In genomic region chr3:35168676-35169075, GRCm38 (mm10) we compare ENCODE assay signal across 26 mouse cellular contexts.
DNase-seq lines count a peak whose midpoint lies in the region; TF ChIP-seq lines count a peak whose summit lies in the region.
"Had no signal": no experiment of that assay in that cellular context is flagged by ENCODE, and none has a peak within 500 bp of the region (broad histone marks: within the 10 kb centered on the region; RNA-seq: fewer than 3 reads in every experiment).

No protein-coding gene starts in this region.

- WGBS in liver, adult 2 months, result 9% methylated on average over 1 of the region's 1 CpGs

- H3K36me3 ChIP-seq in liver, adult 2 months (ENCODE audit: control insufficient read depth, insufficient read depth, low read length), result no peaks in the 10 kb centered on the region
- H3K36me3 ChIP-seq: forebrain, embryonic 10.5 days; G1E; heart, embryonic 12.5 days; heart, embryonic 15.5 days; hindbrain, embryonic 10.5 days; hindbrain, embryonic 13.5 days had no signal

- no peaks in the 10 kb centered on the region for H3K79me2 ChIP-seq in liver, adult 2 months (ENCODE audit: control insufficient read depth, insufficient read depth, low read length)

- H3K27ac ChIP-seq in liver, adult 2 months (replicated peaks; ENCODE audit: insufficient read depth, low read depth, low read length), result no peak overlapping the region
- H3K27ac ChIP-seq: forebrain, embryonic 10.5 days; gastrocnemius, adult 2 months; heart, embryonic 15.5 days; hindbrain, embryonic 10.5 days; hindbrain, embryonic 13.5 days had no signal

- no peak overlapping the region for H3K4me3 ChIP-seq in liver, adult 2 months (ENCODE audit: insufficient read depth, low read depth, low read length)
- H3K4me3 ChIP-seq: forebrain, embryonic 10.5 days; gastrocnemius, adult 2 months; heart, embryonic 12.5 days; heart, embryonic 15.5 days; hindbrain, embryonic 10.5 days; hindbrain, embryonic 13.5 days had no signal

- no peak overlapping the region for H3K9ac ChIP-seq in liver, adult 2 months (ENCODE audit: low read depth, low read length)
- H3K9ac ChIP-seq: forebrain, postnatal 0 days; heart, embryonic 12.5 days; heart, embryonic 15.5 days; hindbrain, embryonic 13.5 days had no signal

- H3K27me3 ChIP-seq in liver, adult 2 months (ENCODE audit: control insufficient read depth, insufficient read depth, low read length), result no peaks in the 10 kb centered on the region
- H3K27me3 ChIP-seq: CH12.LX; heart, embryonic 12.5 days; heart, embryonic 15.5 days; hindbrain, embryonic 13.5 days had no signal

- TF ChIP-seq POLR2A in liver, adult 2 months (IDR thresholded peaks at IDR 0.05; ENCODE audit: extremely low read depth, insufficient read depth, low read length), result no peak

- DNase-seq in liver, adult 2 months (ENCODE audit: extremely low read depth, low read depth, low spot score), result peak; percentile 77
- no peak for DNase-seq in liver
- DNase-seq in Muller cell, postnatal 12 days (ENCODE audit: inconsistent ontology term), result peak; percentile 11
- DNase-seq in lung, postnatal 10 days, result peak; percentile 4
- peak; percentile 61 for DNase-seq in lung, postnatal 36 days
- DNase-seq in spleen, postnatal 4 days (ENCODE audit: low spot score in 2 of 2), result no peak
- DNase-seq in layer of hippocampus, postnatal 36 days, result no peak
- DNase-seq: adrenal gland, adult 8-10 months; adrenal gland, postnatal 36 days; B cell, adult 2 months; cerebellum, adult 18-20 months; cerebellum, adult 9-10 months; cerebellum, postnatal 14 days; forebrain, postnatal 0 days; gastrocnemius, adult 2 months; gastrocnemius, postnatal 14 days; heart, adult 11 months; heart, postnatal 10 days; heart, postnatal 36 days had no signal

- TF ChIP-seq CTCF in liver, adult 2 months (IDR thresholded peaks at IDR 0.05; ENCODE audit: low read depth, low read length), result no peak

- H3K4me1 ChIP-seq in liver, adult 2 months (ENCODE audit: control insufficient read depth, insufficient read depth, low read length), result no peaks in the 10 kb centered on the region; the same call in 1 of the 2 replicates
- H3K4me1 ChIP-seq: heart, embryonic 12.5 days; heart, embryonic 15.5 days; hindbrain, embryonic 10.5 days; hindbrain, embryonic 13.5 days had no signal

Comparison
In these comparisons a context has a peak if more than half of its experiments do, and no peak if none do; other contexts are left out.
1. DNase-seq: peak in liver, adult 2 months (single experiment), Muller cell, postnatal 12 days (single experiment), lung, postnatal 10 days (single experiment) and lung, postnatal 36 days (single experiment); none in liver (single experiment), spleen, postnatal 4 days (0 of 2) and layer of hippocampus, postnatal 36 days (0 of 2).